Mouse (Mus musculus) liver, embryonic 16.5 days (tissue): ENCODE results near the gene Ubac2. TPM values are rescaled to one million over a fixed set of nuclear protein-coding genes. Genes with fewer than 3 reads are reported as not detected.

Experiments used
- ATAC-seq: fragments of 200-750 bp; cut with Nextera tagmentation; 2 replicates; pipeline ENCODE4 v1.8.0; 2017; ENCODE audit warnings: low read depth, mild to moderate bottlenecking, moderate number of reproducible peaks, moderate library complexity
- H3K27ac ChIP-seq: fragments of 300-500 bp; sonication (generic); 2 replicates; pipeline ENCODE4 v1.5.1; 2014; ENCODE audit warnings: mild to moderate bottlenecking, low read length
- H3K27me3 ChIP-seq: fragments of 300-500 bp; sonication (generic); 2 replicates; pipeline ENCODE4 v1.6.1; 2014; ENCODE audit warnings: low read depth, low read length, mixed read lengths; ENCODE audit not compliant: control insufficient read depth, insufficient read depth
- H3K36me3 ChIP-seq: fragments of 300-500 bp; sonication (generic); 2 replicates; pipeline ENCODE4 v1.6.1; 2014; ENCODE audit warnings: mild to moderate bottlenecking; ENCODE audit not compliant: control insufficient read depth, insufficient read depth
- H3K4me1 ChIP-seq: fragments of 300-500 bp; sonication (generic); 2 replicates; pipeline ENCODE4 v1.6.1; 2014; ENCODE audit warnings: low read depth, low read length, mixed read lengths; ENCODE audit not compliant: control insufficient read depth
- H3K4me2 ChIP-seq: fragments of 300-500 bp; sonication (generic); 2 replicates; pipeline ENCODE4 v1.6.1; 2014; ENCODE audit warnings: low read depth, low read length, mixed read lengths
- H3K4me3 ChIP-seq: fragments of 300-500 bp; sonication (generic); 2 replicates; pipeline ENCODE4 v1.5.1; 2014; ENCODE audit warnings: low read depth, mild to moderate bottlenecking, low read length
- H3K9ac ChIP-seq: fragments of 300-500 bp; sonication (generic); 2 replicates; pipeline ENCODE4 v1.6.1; 2014; ENCODE audit warnings: low read depth, low read length
- H3K9me3 ChIP-seq: fragments of 300-500 bp; sonication (generic); replicated peaks from 2 replicates; pipeline ENCODE4 v1.6.1; 2016; ENCODE audit warnings: low read length; ENCODE audit not compliant: control insufficient read depth
- WGBS: fragments of 180-500 bp; shearing (Covaris S2); extraction: QIAGEN DNeasy Blood & Tissue Kit; methylation state at CpG from one replicate; pipeline ENCODE4 v1.1.7; 2014; ENCODE audit not compliant: insufficient replicate concordance; 5-methylcytosine and 5-hydroxymethylcytosine counted together
- polyA plus RNA-seq: library from polyadenylated mRNA; unstranded; fragments of >200 nt; fragmentation: Nextera tagmentation; extraction: Ambion mirVana; gene quantifications from 2 replicates; pipeline ENCODE4 v1.2.1, GENCODE M21; 2015

The Ubac2 gene
- polyA plus RNA-seq, 1 experiment from 2014 or later: 22.1 TPM

GRCm38 (mm10) chr14:121879266-121879840 lies 933 bp downstream of the Ubac2 start:
- H3K27me3 ChIP-seq: no peaks in the 10 kb centered on the region
- no peaks in the 10 kb centered on the region for H3K9me3 ChIP-seq
- peaks cover 29% of the 10 kb centered on the region for H3K4me1 ChIP-seq
- no peaks in the 10 kb centered on the region for H3K36me3 ChIP-seq
- peak overlapping the region; percentile 86 for H3K9ac ChIP-seq
- no peak for ATAC-seq
- H3K27ac ChIP-seq: peak overlapping the region; percentile 89
- peak overlapping the region; percentile 97 for H3K4me2 ChIP-seq
- H3K4me3 ChIP-seq: peak overlapping the region; percentile 78
- 18% methylated on average over 16 of the region's 16 CpGs for WGBS

DNA sequence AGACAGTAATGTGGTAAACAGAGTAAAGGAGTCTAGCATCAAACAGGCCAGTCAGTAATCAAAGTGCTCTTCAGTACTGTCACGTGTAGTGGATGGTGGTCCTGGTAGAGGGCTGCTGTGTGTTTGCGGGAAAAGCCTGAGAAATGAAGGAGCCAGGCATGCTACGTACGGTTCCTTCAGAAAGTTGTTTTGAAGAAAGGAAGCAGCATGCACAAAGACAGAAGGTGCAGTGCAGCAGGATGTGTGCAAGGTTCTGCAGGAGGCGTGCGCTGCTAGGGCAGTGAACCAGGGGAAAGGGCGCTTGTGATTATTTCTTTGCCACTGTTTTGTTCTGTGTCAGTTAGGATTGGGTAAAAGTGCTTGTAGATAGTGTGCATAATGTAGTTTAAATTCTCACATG lies 2.8 kb downstream of the Ubac2 start:
- Histone ChIP-seq H3K27me3 (no peaks in the 10 kb centered on the region), H3K4me2 (no peak overlapping the region), H3K9me3 (no peaks in the 10 kb centered on the region), H3K4me1 (peaks cover 29% of the 10 kb centered on the region), H3K36me3 (no peaks in the 10 kb centered on the region), H3K4me3 (no peak overlapping the region), H3K9ac (no peak overlapping the region), H3K27ac (no peak overlapping the region)
- no peak for ATAC-seq
- WGBS: 76% methylated on average over 7 of the region's 7 CpGs

DNA sequence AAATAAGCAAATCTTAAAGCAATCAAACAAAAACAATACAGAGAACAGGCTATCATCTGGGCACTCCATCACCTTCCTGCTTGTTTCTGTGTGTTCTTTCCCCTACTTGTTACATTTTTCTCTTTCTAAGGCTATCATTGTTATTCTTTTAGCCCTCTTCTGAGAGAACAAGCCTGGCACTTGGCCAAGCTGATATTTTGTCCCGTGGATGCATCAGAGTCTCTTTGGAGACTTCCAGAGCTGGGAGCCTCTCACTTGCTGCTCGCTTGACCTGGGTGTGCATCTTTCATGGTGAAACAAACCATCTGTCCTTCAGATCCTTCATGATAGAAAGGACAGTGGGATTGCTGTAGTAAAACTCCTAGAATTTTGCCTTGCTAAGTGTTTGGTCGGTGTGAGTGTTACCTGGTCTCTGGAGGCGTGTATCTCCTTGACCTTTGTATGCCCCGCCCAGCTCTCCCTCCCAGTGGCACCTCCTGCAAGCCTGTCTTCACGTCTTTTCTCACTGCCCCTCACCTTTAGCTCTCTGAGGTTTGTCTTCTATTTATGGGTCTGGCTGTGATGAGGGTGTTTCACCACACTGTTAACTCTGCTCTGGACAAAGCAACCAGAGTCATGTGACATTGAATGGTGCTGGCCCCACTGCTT lies 5.9 kb downstream of the Ubac2 start:
- Histone ChIP-seq H3K27me3 (no peaks in the 10 kb centered on the region), H3K27ac (no peak overlapping the region), H3K4me1 (peaks cover 26% of the 10 kb centered on the region), H3K9ac (no peak overlapping the region), H3K4me3 (no peak overlapping the region), H3K4me2 (no peak overlapping the region), H3K36me3 (no peaks in the 10 kb centered on the region), H3K9me3 (no peaks in the 10 kb centered on the region)
- 59% methylated on average over 6 of the region's 6 CpGs for WGBS
- ATAC-seq: no peak

- ATAC-seq: no peak
- Histone ChIP-seq H3K9ac (no peak overlapping the region), H3K27me3 (no peaks in the 10 kb centered on the region), H3K4me3 (no peak overlapping the region), H3K27ac (no peak overlapping the region), H3K36me3 (no peaks in the 10 kb centered on the region), H3K9me3 (no peaks in the 10 kb centered on the region), H3K4me1 (no peaks in the 10 kb centered on the region; the same call in 1 of the 2 replicates), H3K4me2 (no peak overlapping the region)
- WGBS: 76% methylated on average over 6 of the region's 6 CpGs
Observed at GRCm38 (mm10) chr14:121893747-121894146, 15.3 kb downstream of the Ubac2 start.

- no peak for ATAC-seq
- Histone ChIP-seq H3K4me1 (no peaks in the 10 kb centered on the region; the same call in 1 of the 2 replicates), H3K36me3 (no peaks in the 10 kb centered on the region), H3K27me3 (no peaks in the 10 kb centered on the region), H3K4me2 (no peak overlapping the region), H3K9ac (no peak overlapping the region), H3K27ac (no peak overlapping the region), H3K4me3 (no peak overlapping the region), H3K9me3 (no peaks in the 10 kb centered on the region)
- 71% methylated on average over 5 of the region's 5 CpGs for WGBS
Observed at GRCm38 (mm10) chr14:121894511-121895135, 16.2 kb downstream of the Ubac2 start.

GRCm38 (mm10) chr14:121895316-121895715 lies 16.9 kb downstream of the Ubac2 start:
- H3K9ac ChIP-seq: no peak overlapping the region
- no peaks in the 10 kb centered on the region; the same call in 1 of the 2 replicates for H3K4me1 ChIP-seq
- ATAC-seq: no peak
- H3K9me3 ChIP-seq: no peaks in the 10 kb centered on the region
- no peak overlapping the region for H3K4me3 ChIP-seq
- 70% methylated on average over 4 of the region's 4 CpGs for WGBS
- H3K4me2 ChIP-seq: no peak overlapping the region
- no peaks in the 10 kb centered on the region for H3K36me3 ChIP-seq
- H3K27me3 ChIP-seq: no peaks in the 10 kb centered on the region
- H3K27ac ChIP-seq: no peak overlapping the region

- H3K4me1 ChIP-seq: no peaks in the 10 kb centered on the region; the same call in 1 of the 2 replicates
- H3K27me3 ChIP-seq: no peaks in the 10 kb centered on the region
- no peak for ATAC-seq
- H3K4me2 ChIP-seq: no peak overlapping the region
- H3K27ac ChIP-seq: no peak overlapping the region
- H3K36me3 ChIP-seq: no peaks in the 10 kb centered on the region
- H3K9me3 ChIP-seq: no peaks in the 10 kb centered on the region
- 50% methylated on average over 6 of the region's 6 CpGs for WGBS
- no peak overlapping the region for H3K4me3 ChIP-seq
- no peak overlapping the region for H3K9ac ChIP-seq
Observed at GRCm38 (mm10) chr14:121896126-121897090, 18.0 kb downstream of the Ubac2 start.

DNA sequence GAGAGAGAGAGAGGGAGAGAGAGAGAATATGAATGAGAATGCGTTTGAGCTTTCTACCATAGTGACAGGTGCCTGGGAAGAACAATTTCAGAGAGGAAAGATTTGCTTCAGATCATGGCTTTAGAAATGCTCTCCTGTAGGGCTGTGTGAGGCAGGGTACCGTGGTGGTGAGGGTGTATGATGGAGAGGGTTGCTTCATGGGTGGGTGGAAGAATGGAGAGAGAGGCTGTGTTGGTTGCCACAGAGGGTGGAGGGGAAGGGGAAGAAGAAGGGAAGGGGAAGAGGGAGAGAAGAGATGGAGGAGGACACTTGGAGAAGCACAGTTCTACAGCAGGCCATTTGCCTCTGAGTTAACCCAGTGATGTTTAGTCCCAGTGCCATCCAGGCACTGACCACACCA lies 19.4 kb downstream of the Ubac2 start:
- Histone ChIP-seq H3K4me3 (no peak overlapping the region), H3K9ac (no peak overlapping the region), H3K9me3 (no peaks in the 10 kb centered on the region), H3K27ac (no peak overlapping the region), H3K36me3 (no peaks in the 10 kb centered on the region), H3K4me2 (no peak overlapping the region), H3K4me1 (no peaks in the 10 kb centered on the region; the same call in 1 of the 2 replicates), H3K27me3 (no peaks in the 10 kb centered on the region)
- no peak for ATAC-seq
- 60% methylated on average over 2 of the region's 2 CpGs for WGBS
